Mouse (Mus musculus) lung, adult 2 months (tissue): ENCODE results near the gene Stk24.

Experiments used
- CTCF ChIP-seq: fragments of 200-500 bp; IDR thresholded peaks from 2 replicates; pipeline ENCODE4 v1.5.1; 2011; ENCODE audit warnings: mild to moderate bottlenecking, low read length, control low read depth; ENCODE audit not compliant: insufficient read depth
- POLR2A ChIP-seq: fragments of 200-500 bp; IDR thresholded peaks from 2 replicates; pipeline ENCODE4 v1.6.1; 2011; ENCODE audit warnings: low read depth, mild to moderate bottlenecking, control low read depth, low read length, borderline replicate concordance; ENCODE audit errors: extremely low read depth

GRCm38 (mm10) chr14:121254869-121255268 is 124.9 kb downstream of the Stk24 start:
- TF ChIP-seq CTCF (no peak), POLR2A (no peak)
